Mouse (Mus musculus): ENCODE data around the gene Tent4b. TPM values are rescaled to one million over a fixed set of nuclear protein-coding genes. Genes with fewer than 3 reads are reported as not detected.
A peak's percentile ranks its signal among the peaks of the same experiment; 100 is the strongest.

The Tent4b gene
- total RNA-seq, 2 experiments from 2014 or later: 15.7 to 19.4 TPM

GRCm38 (mm10) chr8:88297976-88298732 is 99.1 kb downstream of the Tent4b start:
- intact Hi-C loops (cut with DNase I): no loop called here
- DNase-seq: peak; percentile 50 to 59

GRCm38 (mm10) chr8:88298733-88299103 is 99.7 kb downstream of the Tent4b start:
- intact Hi-C loops (cut with DNase I): no loop called here
- no peak for DNase-seq

GRCm38 (mm10) chr8:88299907-88300603 is 101.0 kb downstream of the Tent4b start:
- DNase-seq: peak in 1 of 2 experiments; percentile 49
- intact Hi-C loops (cut with DNase I): no loop called here

- intact Hi-C loops (cut with DNase I): no loop called here
- peak in 1 of 2 experiments; percentile 43 for DNase-seq
Measured at GRCm38 (mm10) chr8:88301589-88302437, 102.8 kb downstream of the Tent4b start.

- DNase-seq: no peak
- intact Hi-C loops (cut with DNase I): loop anchor here (2.0 kb wide), 1 partner anchor 39 kb away; no protein-coding TSS in a partner anchor
Measured at GRCm38 (mm10) chr8:88305814-88306213, 106.8 kb downstream of the Tent4b start.

GRCm38 (mm10) chr8:88306511-88306910 is 107.5 kb downstream of the Tent4b start:
- DNase-seq: peak in 1 of 2 experiments; percentile 59

GRCm38 (mm10) chr8:88307736-88308135 is 108.7 kb downstream of the Tent4b start:
- DNase-seq: no peak
- intact Hi-C loops (cut with DNase I): loop anchor here (2.0 kb wide), 1 partner anchor 41 kb away; no protein-coding TSS in a partner anchor

More at GRCm38 (mm10) chr8:88306511-88306910, 107.5 kb downstream of the Tent4b start:
- intact Hi-C loops (cut with DNase I): loop anchor here (2.0 kb wide), 1 partner anchor 40 kb away; no protein-coding TSS in a partner anchor

Other genes with a start within 250 kb of the Tent4b start
- gene Zfp423, start 239.6 kb upstream of the Tent4b start, total RNA-seq (2021): 10 to 100 TPM in 1 of 2 experiments, 1 to 10 TPM in 1; 9.1 to 14.5 TPM
- 10 to 100 TPM; 27.4 to 31.6 TPM for gene Cnep1r1, start 80.4 kb upstream of the Tent4b start, total RNA-seq (2021)
- gene Heatr3, start 61.4 kb upstream of the Tent4b start, total RNA-seq (2021): 10 to 100 TPM; 21.1 to 24.3 TPM
- gene Adcy7, start 73.2 kb downstream of the Tent4b start, total RNA-seq (2021): 10 to 100 TPM in 1 of 2 experiments, 1 to 10 TPM in 1; 8.5 to 10.5 TPM
- 10 to 100 TPM; 68.0 to 78.8 TPM for gene Brd7, start 163.0 kb downstream of the Tent4b start, total RNA-seq (2021)

All from heart, postnatal 10 days (tissue).